Mouse (Mus musculus): ENCODE measurements around the gene Nr6a1. TPM values are rescaled to one million over a fixed set of nuclear protein-coding genes. Genes with fewer than 3 reads are reported as not detected.
A peak's percentile ranks its signal among the peaks of the same experiment; 100 is the strongest.

Gene Nr6a1
- polyA plus RNA-seq, 1 experiment: 1.8 TPM

- Histone ChIP-seq H3K4me3 (no peak overlapping the region), H3K36me3 (ENCODE audit: control insufficient read depth, insufficient read depth) (no peaks in the 10 kb centered on the region), H3K27me3 (ENCODE audit: control insufficient read depth, insufficient read depth, insufficient read length) (no peaks in the 10 kb centered on the region), H3ac (ENCODE audit: control insufficient read depth, insufficient read length) (no peak overlapping the region), H3K79me2 (ENCODE audit: control insufficient read depth, insufficient read depth) (peaks cover 7% of the 10 kb centered on the region), H3K4me2 (ENCODE audit: low read depth) (no peak overlapping the region)
- TF ChIP-seq SRF (IDR thresholded peaks at IDR 0.05; ENCODE audit: control insufficient read depth, insufficient read length, low read depth) (no peak), CEBPB (IDR thresholded peaks at IDR 0.05; ENCODE audit: insufficient read depth, poor library complexity, severe bottlenecking) (no peak), POLR2A (IDR thresholded peaks at IDR 0.05; ENCODE audit: insufficient read length, low read depth) (no peak), TCF3 (IDR thresholded peaks at IDR 0.05; ENCODE audit: insufficient read length, low read depth) (no peak), USF1 (IDR thresholded peaks at IDR 0.05; ENCODE audit: low read depth) (no peak), MYOG (IDR thresholded peaks at IDR 0.05; ENCODE audit: control insufficient read depth in 1 of 3, insufficient read depth in 1 of 3, insufficient read length in 2 of 3, low read depth in 2 of 3) (no peak), TCF12 (IDR thresholded peaks at IDR 0.05; ENCODE audit: insufficient read depth, poor library complexity, severe bottlenecking) (no peak), MYOD1 (IDR thresholded peaks at IDR 0.05; ENCODE audit: control insufficient read depth in 1 of 3, insufficient read length in 2 of 3, low read depth in 2 of 3) (no peak), MAX (IDR thresholded peaks at IDR 0.05; ENCODE audit: low read depth) (no peak), REST (IDR thresholded peaks at IDR 0.05; ENCODE audit: insufficient read depth, insufficient read length) (no peak), E2F4 (IDR thresholded peaks at IDR 0.05; ENCODE audit: insufficient read depth) (no peak), POLR2AphosphoS2 (IDR thresholded peaks at IDR 0.05; ENCODE audit: insufficient read length, low read depth) (no peak)
Observed at GRCm38 (mm10) chr2:38767177-38767931, 160.1 kb downstream of the Nr6a1 start.

- H3K79me2 ChIP-seq (ENCODE audit: control insufficient read depth, insufficient read depth): no peaks in the 10 kb centered on the region
- H3K36me3 ChIP-seq (ENCODE audit: control insufficient read depth, insufficient read depth): peaks cover 8% of the 10 kb centered on the region
- no peak overlapping the region for H3K4me2 ChIP-seq (ENCODE audit: low read depth)
- H3ac ChIP-seq (ENCODE audit: control insufficient read depth, insufficient read length): no peak overlapping the region
- no peaks in the 10 kb centered on the region for H3K27me3 ChIP-seq (ENCODE audit: control insufficient read depth, insufficient read depth, insufficient read length)
- no peak overlapping the region for H3K4me3 ChIP-seq
- TF ChIP-seq TCF12 (IDR thresholded peaks at IDR 0.05; ENCODE audit: insufficient read depth, poor library complexity, severe bottlenecking): no peak
- TF ChIP-seq POLR2AphosphoS2 (IDR thresholded peaks at IDR 0.05; ENCODE audit: insufficient read length, low read depth): no peak
- no peak for TF ChIP-seq REST (IDR thresholded peaks at IDR 0.05; ENCODE audit: insufficient read depth, insufficient read length)
- no peak for TF ChIP-seq USF1 (IDR thresholded peaks at IDR 0.05; ENCODE audit: low read depth)
- TF ChIP-seq E2F4 (IDR thresholded peaks at IDR 0.05; ENCODE audit: insufficient read depth): no peak
- no peak for TF ChIP-seq MAX (IDR thresholded peaks at IDR 0.05; ENCODE audit: low read depth)
- no peak for TF ChIP-seq CEBPB (IDR thresholded peaks at IDR 0.05; ENCODE audit: insufficient read depth, poor library complexity, severe bottlenecking)
- TF ChIP-seq MYOG (IDR thresholded peaks at IDR 0.05; ENCODE audit: control insufficient read depth in 1 of 3, insufficient read depth in 1 of 3, insufficient read length in 2 of 3, low read depth in 2 of 3): no peak
- no peak for TF ChIP-seq POLR2A (IDR thresholded peaks at IDR 0.05; ENCODE audit: insufficient read length, low read depth)
- TF ChIP-seq SRF (IDR thresholded peaks at IDR 0.05; ENCODE audit: control insufficient read depth, insufficient read length, low read depth): no peak
- TF ChIP-seq TCF3 (IDR thresholded peaks at IDR 0.05; ENCODE audit: insufficient read length, low read depth): no peak
- TF ChIP-seq MYOD1 (IDR thresholded peaks at IDR 0.05; ENCODE audit: control insufficient read depth in 1 of 3, insufficient read length in 2 of 3, low read depth in 2 of 3): no peak
Observed at GRCm38 (mm10) chr2:38739847-38740246, 187.6 kb downstream of the Nr6a1 start.

GRCm38 (mm10) chr2:38739410-38739809 lies 188.1 kb downstream of the Nr6a1 start:
- Histone ChIP-seq H3K36me3 (ENCODE audit: control insufficient read depth, insufficient read depth) (peaks cover 8% of the 10 kb centered on the region), H3K27me3 (ENCODE audit: control insufficient read depth, insufficient read depth, insufficient read length) (no peaks in the 10 kb centered on the region), H3K4me3 (no peak overlapping the region), H3ac (ENCODE audit: control insufficient read depth, insufficient read length) (no peak overlapping the region), H3K79me2 (ENCODE audit: control insufficient read depth, insufficient read depth) (no peaks in the 10 kb centered on the region), H3K4me2 (ENCODE audit: low read depth) (peak overlapping the region; percentile 55)
- TF ChIP-seq POLR2A (IDR thresholded peaks at IDR 0.05; ENCODE audit: insufficient read length, low read depth): no peak
- TF ChIP-seq USF1 (IDR thresholded peaks at IDR 0.05; ENCODE audit: low read depth): no peak
- no peak for TF ChIP-seq TCF12 (IDR thresholded peaks at IDR 0.05; ENCODE audit: insufficient read depth, poor library complexity, severe bottlenecking)
- TF ChIP-seq SRF (IDR thresholded peaks at IDR 0.05; ENCODE audit: control insufficient read depth, insufficient read length, low read depth): no peak
- TF ChIP-seq REST (IDR thresholded peaks at IDR 0.05; ENCODE audit: insufficient read depth, insufficient read length): no peak
- no peak for TF ChIP-seq MAX (IDR thresholded peaks at IDR 0.05; ENCODE audit: low read depth)
- no peak for TF ChIP-seq MYOG (IDR thresholded peaks at IDR 0.05; ENCODE audit: control insufficient read depth in 1 of 3, insufficient read depth in 1 of 3, insufficient read length in 2 of 3, low read depth in 2 of 3)
- no peak for TF ChIP-seq E2F4 (IDR thresholded peaks at IDR 0.05; ENCODE audit: insufficient read depth)
- no peak for TF ChIP-seq TCF3 (IDR thresholded peaks at IDR 0.05; ENCODE audit: insufficient read length, low read depth)
- TF ChIP-seq POLR2AphosphoS2 (IDR thresholded peaks at IDR 0.05; ENCODE audit: insufficient read length, low read depth): no peak
- no peak for TF ChIP-seq MYOD1 (IDR thresholded peaks at IDR 0.05; ENCODE audit: control insufficient read depth in 1 of 3, insufficient read length in 2 of 3, low read depth in 2 of 3)
- TF ChIP-seq CEBPB (IDR thresholded peaks at IDR 0.05; ENCODE audit: insufficient read depth, poor library complexity, severe bottlenecking): no peak

GRCm38 (mm10) chr2:38738601-38739301 lies 188.7 kb downstream of the Nr6a1 start:
- Histone ChIP-seq H3K27me3 (ENCODE audit: control insufficient read depth, insufficient read depth, insufficient read length) (no peaks in the 10 kb centered on the region), H3K4me3 (no peak overlapping the region), H3ac (ENCODE audit: control insufficient read depth, insufficient read length) (no peak overlapping the region), H3K79me2 (ENCODE audit: control insufficient read depth, insufficient read depth) (no peaks in the 10 kb centered on the region), H3K4me2 (ENCODE audit: low read depth) (peak overlapping the region; percentile 55), H3K36me3 (ENCODE audit: control insufficient read depth, insufficient read depth) (peaks cover 8% of the 10 kb centered on the region)
- TF ChIP-seq TCF3 (IDR thresholded peaks at IDR 0.05; ENCODE audit: insufficient read length, low read depth): no peak
- TF ChIP-seq MYOG (IDR thresholded peaks at IDR 0.05; ENCODE audit: control insufficient read depth in 1 of 3, insufficient read depth in 1 of 3, insufficient read length in 2 of 3, low read depth in 2 of 3): no peak
- no peak for TF ChIP-seq SRF (IDR thresholded peaks at IDR 0.05; ENCODE audit: control insufficient read depth, insufficient read length, low read depth)
- TF ChIP-seq MYOD1 (IDR thresholded peaks at IDR 0.05; ENCODE audit: control insufficient read depth in 1 of 3, insufficient read length in 2 of 3, low read depth in 2 of 3): no peak
- TF ChIP-seq MAX (IDR thresholded peaks at IDR 0.05; ENCODE audit: low read depth): no peak
- TF ChIP-seq CEBPB (IDR thresholded peaks at IDR 0.05; ENCODE audit: insufficient read depth, poor library complexity, severe bottlenecking): no peak
- no peak for TF ChIP-seq POLR2AphosphoS2 (IDR thresholded peaks at IDR 0.05; ENCODE audit: insufficient read length, low read depth)
- no peak for TF ChIP-seq POLR2A (IDR thresholded peaks at IDR 0.05; ENCODE audit: insufficient read length, low read depth)
- TF ChIP-seq REST (IDR thresholded peaks at IDR 0.05; ENCODE audit: insufficient read depth, insufficient read length): no peak
- TF ChIP-seq TCF12 (IDR thresholded peaks at IDR 0.05; ENCODE audit: insufficient read depth, poor library complexity, severe bottlenecking): no peak
- no peak for TF ChIP-seq USF1 (IDR thresholded peaks at IDR 0.05; ENCODE audit: low read depth)
- no peak for TF ChIP-seq E2F4 (IDR thresholded peaks at IDR 0.05; ENCODE audit: insufficient read depth)

All from myocyte (in vitro differentiated cells).